Mouse (Mus musculus) stomach, postnatal 0 days (tissue): ENCODE results near the gene Hmga1. TPM values are rescaled to one million over a fixed set of nuclear protein-coding genes. Genes with fewer than 3 reads are reported as not detected.
A peak's percentile ranks its signal among the peaks of the same experiment; 100 is the strongest.

Source experiments
- ATAC-seq: fragments of 200-750 bp; cut with Nextera tagmentation; 2 replicates; pipeline ENCODE4 v1.8.0; 2017; ENCODE audit not compliant: low FRiP score, low TSS enrichment
- DNase-seq: peaks from one replicate; pipeline ENCODE4 v3.0.0-alpha.2; 2016; ENCODE audit warnings: low spot score
- H3K27ac ChIP-seq: fragments of 300-500 bp; sonication (generic); replicated peaks from 2 replicates; pipeline ENCODE4 v1.5.1; 2014; ENCODE audit warnings: mild to moderate bottlenecking, control low read depth
- H3K27me3 ChIP-seq: fragments of 300-500 bp; sonication (generic); 2 replicates; pipeline ENCODE4 v1.6.1; 2014; ENCODE audit warnings: low read length; ENCODE audit not compliant: control insufficient read depth, insufficient read depth
- H3K36me3 ChIP-seq: fragments of 300-500 bp; sonication (generic); 2 replicates; pipeline ENCODE4 v1.6.1; 2014; ENCODE audit warnings: low read length, mixed read lengths; ENCODE audit not compliant: control insufficient read depth, insufficient read depth
- H3K4me1 ChIP-seq: fragments of 300-500 bp; sonication (generic); replicated peaks from 2 replicates; pipeline ENCODE4 v1.6.1; 2014; ENCODE audit warnings: antibody characterized with exemption; ENCODE audit not compliant: control insufficient read depth, insufficient read depth
- H3K4me2 ChIP-seq: fragments of 300-500 bp; sonication (generic); replicated peaks from 2 replicates; pipeline ENCODE4 v1.6.1; 2014; ENCODE audit warnings: low read depth, mild to moderate bottlenecking, control low read depth, moderate library complexity
- H3K4me3 ChIP-seq: fragments of 300-500 bp; sonication (generic); 2 replicates; pipeline ENCODE4 v1.5.1; 2014; ENCODE audit warnings: low read depth, low read length, control low read depth
- H3K9ac ChIP-seq: fragments of 300-500 bp; sonication (generic); 2 replicates; pipeline ENCODE4 v1.6.1; 2014; ENCODE audit warnings: mild to moderate bottlenecking, low read length, control low read depth, mixed read lengths
- H3K9me3 ChIP-seq: fragments of 300-500 bp; sonication (generic); 2 replicates; pipeline ENCODE4 v1.6.1; 2016; ENCODE audit warnings: low read length; ENCODE audit not compliant: control insufficient read depth
- CTCF ChIP-seq: IDR thresholded peaks from 2 replicates; pipeline ENCODE4 v1.5.1; 2016; ENCODE audit warnings: antibody characterized with exemption, low read depth, mild to moderate bottlenecking, moderate library complexity
- EP300 ChIP-seq: optimal IDR thresholded peaks from 2 replicates; pipeline ENCODE3; 2016; ENCODE audit warnings: antibody characterized with exemption
- WGBS: fragments of 180-500 bp; shearing (Covaris S2); extraction: QIAGEN DNeasy Blood & Tissue Kit; methylation state at CpG from one replicate; pipeline ENCODE4 v1.1.7; 2014; 5-methylcytosine and 5-hydroxymethylcytosine counted together
- polyA plus RNA-seq: library from polyadenylated mRNA; unstranded; fragments of >200 nt; fragmentation: Nextera tagmentation; extraction: Ambion mirVana; gene quantifications from 2 replicates; pipeline ENCODE4 v1.2.1, GENCODE M21; 2015

Hmga1 gene
- polyA plus RNA-seq, 1 experiment from 2014 or later, result 71.1 TPM

DNA sequence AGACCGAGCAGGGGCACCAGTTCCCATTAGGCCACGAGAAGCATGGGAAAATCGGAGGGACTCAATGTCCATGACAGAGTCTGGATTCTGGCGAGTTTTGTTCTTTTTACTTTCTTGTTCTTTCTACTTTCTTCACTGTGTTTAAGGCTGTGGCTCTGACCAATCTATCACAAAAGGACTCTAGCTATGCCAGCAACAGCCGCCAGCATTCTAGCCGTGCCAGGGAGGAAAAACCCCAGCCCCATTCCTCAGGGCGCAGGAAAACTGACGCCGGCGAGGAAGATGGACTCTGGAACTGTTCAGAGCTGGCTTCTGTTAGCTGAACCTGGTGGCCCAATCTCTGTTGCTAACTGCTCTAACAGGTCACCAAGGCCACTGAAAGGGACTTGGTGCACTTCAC lies 22.2 kb downstream of the Hmga1 start:
- ATAC-seq (no peak), DNase-seq (no peak)
- Histone ChIP-seq H3K9me3 (no peaks in the 10 kb centered on the region), H3K36me3 (peaks cover 5% of the 10 kb centered on the region; the same call in 1 of the 2 replicates), H3K4me2 (no peak overlapping the region), H3K9ac (no peak overlapping the region), H3K4me3 (no peak overlapping the region), H3K27ac (no peak overlapping the region), H3K4me1 (0 out of 2 replicates have a peak, but pooled peaks cover 3% of the 10 kb centered on the region), H3K27me3 (no peaks in the 10 kb centered on the region)
- WGBS, result 92% methylated on average over 10 of the region's 10 CpGs
- no peak for TF ChIP-seq CTCF
- TF ChIP-seq EP300, result no peak

DNA sequence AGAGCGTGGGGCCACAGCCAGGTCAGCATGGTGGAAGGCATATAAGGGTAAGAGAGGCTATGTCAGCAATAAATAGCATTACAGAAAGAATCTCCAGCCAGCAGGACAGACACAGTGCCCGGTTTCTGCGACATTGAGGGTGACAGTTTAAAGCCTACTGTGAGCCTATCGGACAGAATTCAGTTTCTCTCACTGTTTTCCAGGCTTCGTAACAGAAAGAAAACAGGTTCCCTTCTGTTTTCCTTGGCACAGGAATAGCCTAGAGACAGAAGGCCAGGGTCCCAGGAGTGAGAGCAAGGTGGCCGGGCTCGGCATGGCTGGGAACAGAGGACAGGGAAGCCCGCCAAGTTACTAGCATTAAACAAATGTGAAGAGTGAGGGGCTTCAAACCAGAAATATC lies 23.5 kb downstream of the Hmga1 start:
- H3K4me2 ChIP-seq, result no peak overlapping the region
- 0 out of 2 replicates have a peak, but pooled peaks cover 3% of the 10 kb centered on the region for H3K4me1 ChIP-seq
- no peaks in the 10 kb centered on the region for H3K27me3 ChIP-seq
- no peak overlapping the region for H3K27ac ChIP-seq
- ATAC-seq (no peak), DNase-seq (no peak)
- H3K9ac ChIP-seq, result no peak overlapping the region
- TF ChIP-seq EP300 (no peak), CTCF (no peak)
- peaks cover 5% of the 10 kb centered on the region; the same call in 1 of the 2 replicates for H3K36me3 ChIP-seq
- WGBS, result 91% methylated on average over 8 of the region's 8 CpGs
- no peak overlapping the region for H3K4me3 ChIP-seq
- H3K9me3 ChIP-seq, result no peaks in the 10 kb centered on the region

DNA sequence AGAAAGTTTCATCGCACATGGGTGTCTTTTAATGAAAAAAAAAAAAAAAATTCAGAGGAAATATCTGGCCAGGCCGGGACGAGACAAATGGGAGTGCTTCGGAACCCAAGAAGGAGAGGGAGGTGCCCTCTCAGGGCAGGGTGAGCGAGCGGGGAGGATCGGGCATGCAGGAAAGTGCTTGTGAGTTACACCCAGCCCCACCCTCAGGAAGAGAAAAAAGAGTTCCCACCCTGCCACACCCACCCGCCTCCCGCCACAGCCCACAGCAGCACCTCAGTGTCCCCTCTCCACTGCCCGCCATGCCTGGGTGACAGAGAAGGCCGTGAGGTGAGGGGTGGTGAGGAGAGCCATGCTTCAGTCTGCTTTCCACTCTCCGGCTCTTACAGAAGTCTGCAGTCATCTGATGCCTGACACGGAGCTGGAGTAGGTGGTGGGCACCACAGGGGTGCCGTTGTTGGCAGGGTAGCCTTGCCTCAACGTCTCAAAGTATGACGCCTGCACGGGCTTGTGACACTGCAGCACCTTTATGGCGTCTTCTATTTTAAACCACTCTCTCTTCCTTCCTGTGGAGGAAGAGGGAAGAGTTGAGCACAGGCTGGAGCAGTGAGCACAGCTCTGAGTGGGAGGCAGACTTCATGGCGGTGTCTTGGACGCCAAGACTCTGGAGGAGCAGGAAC lies 24.2 kb downstream of the Hmga1 start:
- no peaks in the 10 kb centered on the region for H3K4me1 ChIP-seq
- H3K27me3 ChIP-seq, result no peaks in the 10 kb centered on the region
- DNase-seq, result peak; percentile 50
- no peaks in the 10 kb centered on the region for H3K9me3 ChIP-seq
- WGBS, result 73% methylated on average over 20 of the region's 20 CpGs
- TF ChIP-seq EP300, result no peak
- TF ChIP-seq CTCF, result no peak
- H3K4me3 ChIP-seq, result no peak overlapping the region
- H3K4me2 ChIP-seq, result no peak overlapping the region
- ATAC-seq, result no peak
- no peak overlapping the region for H3K9ac ChIP-seq
- H3K36me3 ChIP-seq, result peaks cover 5% of the 10 kb centered on the region; the same call in 1 of the 2 replicates
- H3K27ac ChIP-seq, result no peak overlapping the region

DNA sequence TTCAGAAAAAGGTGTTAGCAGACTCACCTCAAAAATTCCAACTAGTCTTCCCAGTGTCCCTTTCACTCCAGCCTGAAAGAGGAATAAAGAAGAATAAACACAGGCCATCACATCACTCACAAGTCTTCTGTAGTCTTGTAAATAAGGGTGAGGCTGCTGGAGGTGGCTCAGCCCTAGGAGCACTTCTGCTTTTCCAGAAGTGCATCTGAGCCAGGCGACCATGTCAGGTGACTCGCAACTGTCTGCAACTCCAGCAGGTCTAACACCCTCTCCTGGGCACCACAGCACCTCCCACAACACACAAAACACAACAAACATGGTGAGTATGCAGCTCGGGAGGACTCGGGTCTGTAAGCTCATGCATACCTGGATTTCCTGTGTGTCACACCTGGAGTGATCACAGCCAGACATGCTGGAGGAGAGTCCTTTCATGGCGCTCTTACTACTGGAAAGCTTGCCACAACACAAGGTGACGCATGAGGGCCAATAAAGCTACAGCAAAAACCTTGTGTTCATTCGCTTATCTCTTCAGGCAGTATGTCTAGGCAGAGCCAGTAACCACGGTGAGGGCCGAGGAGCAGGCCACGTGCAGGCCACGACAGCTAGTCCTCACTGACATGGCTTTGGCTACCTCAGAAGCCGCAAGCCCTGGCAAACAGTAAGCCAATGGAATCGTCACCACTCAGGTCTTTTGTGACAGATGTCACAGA lies 27.0 kb downstream of the Hmga1 start:
- ATAC-seq (peak; percentile 30), DNase-seq (no peak)
- no peaks in the 10 kb centered on the region for H3K9me3 ChIP-seq
- H3K4me3 ChIP-seq, result no peak overlapping the region
- no peak overlapping the region for H3K4me2 ChIP-seq
- H3K4me1 ChIP-seq, result no peaks in the 10 kb centered on the region
- TF ChIP-seq EP300 (no peak), CTCF (no peak)
- no peak overlapping the region for H3K9ac ChIP-seq
- H3K27ac ChIP-seq, result no peak overlapping the region
- WGBS, result 78% methylated on average over 13 of the region's 13 CpGs
- no peaks in the 10 kb centered on the region for H3K27me3 ChIP-seq
- peaks cover 5% of the 10 kb centered on the region for H3K36me3 ChIP-seq

DNA sequence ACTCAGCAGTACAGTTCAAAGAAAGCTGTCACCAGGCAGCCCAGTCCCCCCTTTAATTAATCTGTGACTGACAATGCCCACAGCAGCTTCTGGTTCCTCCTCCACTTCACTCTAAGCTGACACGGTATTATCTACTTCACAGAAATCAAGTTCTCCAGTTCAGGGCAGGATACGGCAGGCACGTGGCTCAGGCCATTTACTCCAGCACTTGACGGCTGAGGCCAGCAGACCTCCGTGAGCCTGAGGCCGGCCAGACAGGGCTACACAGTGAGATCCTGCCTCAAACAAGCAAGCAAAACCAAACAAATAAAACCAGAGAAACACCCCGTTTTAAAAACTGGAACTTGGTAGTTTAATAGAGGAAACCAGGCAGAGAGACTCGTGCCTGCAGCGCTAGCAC lies 30.4 kb downstream of the Hmga1 start:
- H3K36me3 ChIP-seq, result no peaks in the 10 kb centered on the region; the same call in 1 of the 2 replicates
- H3K4me3 ChIP-seq, result no peak overlapping the region

DNA sequence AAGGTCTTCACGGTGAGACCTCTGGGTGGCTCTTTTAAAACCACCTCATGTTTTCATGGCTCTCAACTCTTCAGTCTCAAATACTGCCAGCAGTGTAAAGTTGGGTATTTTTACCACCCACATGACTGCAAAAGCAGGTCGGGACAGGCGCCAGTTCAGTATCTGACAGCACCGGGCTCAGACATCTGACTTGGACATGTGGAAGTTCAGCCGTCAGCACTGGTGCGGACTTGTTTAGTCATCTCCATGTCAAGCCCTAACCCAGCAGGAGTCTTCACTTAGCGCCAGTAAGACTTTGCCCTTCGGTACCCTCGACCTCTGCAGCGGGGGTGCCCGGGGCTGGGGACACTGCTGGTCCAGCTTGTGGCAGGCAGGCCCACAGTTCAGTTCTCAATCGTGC lies 31.0 kb downstream of the Hmga1 start:
- ATAC-seq (no peak), DNase-seq (no peak)
- H3K27me3 ChIP-seq, result no peaks in the 10 kb centered on the region
- no peak overlapping the region for H3K27ac ChIP-seq
- TF ChIP-seq EP300, result no peak
- TF ChIP-seq CTCF, result no peak
- no peaks in the 10 kb centered on the region for H3K9me3 ChIP-seq
- no peak overlapping the region for H3K4me2 ChIP-seq
- H3K9ac ChIP-seq, result no peak overlapping the region
- H3K4me1 ChIP-seq, result no peaks in the 10 kb centered on the region
- no peak overlapping the region for H3K4me3 ChIP-seq
- peaks cover 2% of the 10 kb centered on the region; the same call in 1 of the 2 replicates for H3K36me3 ChIP-seq
- 72% methylated on average over 12 of the region's 12 CpGs for WGBS

More for the DNA sequence above, 30.4 kb downstream of the Hmga1 start:
- no peak for DNase-seq
- ATAC-seq, result no peak
- TF ChIP-seq CTCF, result no peak
- TF ChIP-seq EP300, result no peak
- Histone ChIP-seq H3K9ac (no peak overlapping the region), H3K9me3 (no peaks in the 10 kb centered on the region), H3K27me3 (no peaks in the 10 kb centered on the region), H3K4me2 (no peak overlapping the region), H3K4me1 (no peaks in the 10 kb centered on the region), H3K27ac (no peak overlapping the region)
- 45% methylated on average over 9 of the region's 9 CpGs for WGBS
